30 mouse cellular contexts compared by ENCODE assay signal in the genomic region with DNA sequence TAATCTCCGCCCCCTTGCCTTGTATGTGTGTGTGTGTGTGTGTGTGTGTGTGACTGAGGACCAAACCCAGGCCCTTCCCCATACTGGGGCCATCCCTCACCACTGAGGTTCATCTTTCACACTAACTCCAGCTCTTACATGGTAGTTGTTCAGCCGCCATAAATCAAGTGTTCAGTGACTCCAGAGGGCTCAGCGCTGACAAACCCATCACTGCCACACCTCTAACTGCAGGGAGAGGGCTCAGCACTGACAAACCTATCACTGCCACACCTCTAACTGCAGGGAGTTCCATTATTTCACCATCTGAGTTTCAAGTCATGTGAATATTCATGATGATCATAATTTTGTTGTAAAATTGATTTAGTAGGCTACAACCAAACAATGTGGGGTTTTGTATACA. TPM values are rescaled to one million over a fixed set of nuclear protein-coding genes. Genes with fewer than 3 reads are reported as not detected.
"Had no signal": no experiment of that assay in that cellular context is flagged by ENCODE, and none has a peak within 500 bp of the region (broad histone marks: within the 10 kb centered on the region; RNA-seq: fewer than 3 reads in every experiment).

No protein-coding gene starts in this region.

- H3K4me2 ChIP-seq: limb, embryonic 13.5 days; liver, embryonic 12.5 days; liver, embryonic 15.5 days; lung, embryonic 15.5 days; midbrain, embryonic 13.5 days; neural tube, embryonic 13.5 days; stomach, embryonic 15.5 days had no signal

- H3K4me1 ChIP-seq: limb, embryonic 10.5 days; limb, embryonic 13.5 days; lung, embryonic 15.5 days; midbrain, embryonic 10.5 days; midbrain, embryonic 13.5 days; neural tube, embryonic 13.5 days; stomach, embryonic 15.5 days had no signal

- DNase-seq: kidney, postnatal 14 days; kidney, postnatal 4 days; liver; lung, adult 18-20 months; lung, postnatal 10 days; lung, postnatal 36 days; retina, postnatal 1 day; right cerebral cortex, postnatal 25 days; spleen, adult 18-20 months; thymus, postnatal 25 days had no signal

- H3K9ac ChIP-seq: limb, embryonic 13.5 days; liver, embryonic 12.5 days; liver, embryonic 15.5 days; lung, embryonic 15.5 days; midbrain, embryonic 13.5 days; neural tube, embryonic 13.5 days; stomach, embryonic 15.5 days had no signal

- H3K4me3 ChIP-seq: limb, embryonic 10.5 days; limb, embryonic 13.5 days; liver, embryonic 12.5 days; liver, embryonic 15.5 days; lung, embryonic 15.5 days; megakaryocyte, embryonic 14.5 days; midbrain, embryonic 10.5 days; midbrain, embryonic 13.5 days; myocyte; neural tube, embryonic 13.5 days; stomach, embryonic 15.5 days had no signal

- H3K9me3 ChIP-seq: limb, embryonic 10.5 days; limb, embryonic 13.5 days; liver, embryonic 12.5 days; liver, embryonic 15.5 days; lung, embryonic 15.5 days; megakaryocyte, embryonic 14.5 days; midbrain, embryonic 10.5 days; midbrain, embryonic 13.5 days; neural tube, embryonic 13.5 days; stomach, embryonic 15.5 days had no signal

- ATAC-seq: liver, embryonic 12.5 days; midbrain, embryonic 13.5 days; midbrain, embryonic 16.5 days had no signal

- H3K36me3 ChIP-seq: liver, embryonic 15.5 days; lung, embryonic 15.5 days; midbrain, embryonic 10.5 days; midbrain, embryonic 13.5 days; neural tube, embryonic 13.5 days; stomach, embryonic 15.5 days had no signal

- H3K27ac ChIP-seq: limb, embryonic 10.5 days; limb, embryonic 13.5 days; liver, embryonic 15.5 days; lung, embryonic 15.5 days; midbrain, embryonic 13.5 days; neural tube, embryonic 13.5 days; stomach, embryonic 15.5 days had no signal

- H3K27me3 ChIP-seq: limb, embryonic 13.5 days; liver, embryonic 12.5 days; liver, embryonic 15.5 days; lung, embryonic 15.5 days; megakaryocyte, embryonic 14.5 days; midbrain, embryonic 13.5 days; neural tube, embryonic 13.5 days; stomach, embryonic 15.5 days had no signal

RNA-seq across cellular contexts. Expression of gene Spata45, which starts 17.1 kb away (rescaled TPM):
- total RNA-seq: layer of hippocampus, adult 18-20 months; layer of hippocampus, postnatal 25 days; left cerebral cortex, adult 18-20 months; left cerebral cortex, postnatal 25 days; monocyte, adult 5-6 weeks; neutrophil, adult 5-6 weeks had no signal
- polyA plus RNA-seq: kidney, embryonic 16.5 days; limb, embryonic 10.5 days; limb, embryonic 13.5 days; liver, embryonic 12.5 days; liver, embryonic 15.5 days; lung, embryonic 15.5 days; midbrain, embryonic 10.5 days; midbrain, embryonic 13.5 days; midbrain, embryonic 16.5 days; myocyte; neural tube, embryonic 13.5 days; stomach, embryonic 15.5 days; thymus, postnatal 0 days had no signal
